Mouse (Mus musculus) CH12.LX (cell line): ENCODE measurements around the gene Txn1.

Source experiments
- CTCF ChIP-seq, 2 experiments: IDR thresholded peaks in 1 of 2; conservative IDR thresholded peaks in 1 of 2; 2 replicates each; pipeline ENCODE4 v1.5.1; 2011 to 2012; ENCODE audit warnings: low read depth in 2 of 2, low read length in 2 of 2, improper control_type of control experiment in 1 of 2, inconsistent platforms in 1 of 2, mild to moderate bottlenecking in 1 of 2, moderate library complexity in 1 of 2
- SIN3A ChIP-seq: IDR thresholded peaks from 2 replicates; pipeline ENCODE4 v1.6.1; 2012; ENCODE audit warnings: low read length, improper control_type of control experiment, inconsistent platforms
- ZMIZ1 ChIP-seq: IDR thresholded peaks from 2 replicates; pipeline ENCODE4 v1.6.1; 2012; ENCODE audit warnings: low read depth, mild to moderate bottlenecking, inconsistent platforms, low read length, improper control_type of control experiment

DNA sequence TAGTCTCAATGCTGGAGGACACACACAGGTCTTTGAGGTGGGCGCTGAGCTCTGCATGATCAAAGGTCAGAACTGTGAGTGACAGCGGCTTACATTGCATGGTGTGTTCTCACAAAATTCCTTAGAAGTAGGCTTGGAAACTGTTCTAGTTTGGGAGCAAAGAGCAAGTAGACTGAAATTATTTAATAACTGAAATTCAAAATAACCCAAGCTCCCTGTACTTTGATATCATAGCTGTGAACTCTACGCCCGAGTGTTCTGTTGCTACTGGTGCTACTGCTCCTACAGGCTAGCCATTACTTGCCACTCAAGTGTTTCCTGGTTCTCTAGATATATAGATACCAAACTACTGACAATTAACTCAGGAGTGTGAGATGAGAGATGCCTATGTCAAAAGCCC lies 9.3 kb upstream of the Txn1 start:
- TF ChIP-seq CTCF (conservative IDR thresholded peaks at IDR 0.05 in 1 of 2, IDR thresholded peaks at IDR 0.05 in 1 of 2; ENCODE audit: low read depth in 2 of 2, low read length in 2 of 2) = no peak
- TF ChIP-seq SIN3A = no peak
- TF ChIP-seq ZMIZ1 = no peak
